Mouse (Mus musculus): ENCODE results near the gene Pdpk1.

- TF ChIP-seq POLR2A (IDR thresholded peaks at IDR 0.05; ENCODE audit: low read depth, low read length) (no peak), CTCF (IDR thresholded peaks at IDR 0.05; ENCODE audit: extremely low read depth, insufficient read length, insufficient replicate concordance, low read depth, low read length) (no peak)
Measured at GRCm38 (mm10) chr17:24134062-24134461, 16.7 kb downstream of the Pdpk1 start.

Data from small intestine, adult 2 months (tissue).